Mouse (Mus musculus): Measurements from ENCODE around the gene Shisa9. TPM values are rescaled to one million over a fixed set of nuclear protein-coding genes. Genes with fewer than 3 reads are reported as not detected.

Shisa9 gene
- polyA plus RNA-seq, 1 experiment from 2014 or later: 1.4 TPM

DNA sequence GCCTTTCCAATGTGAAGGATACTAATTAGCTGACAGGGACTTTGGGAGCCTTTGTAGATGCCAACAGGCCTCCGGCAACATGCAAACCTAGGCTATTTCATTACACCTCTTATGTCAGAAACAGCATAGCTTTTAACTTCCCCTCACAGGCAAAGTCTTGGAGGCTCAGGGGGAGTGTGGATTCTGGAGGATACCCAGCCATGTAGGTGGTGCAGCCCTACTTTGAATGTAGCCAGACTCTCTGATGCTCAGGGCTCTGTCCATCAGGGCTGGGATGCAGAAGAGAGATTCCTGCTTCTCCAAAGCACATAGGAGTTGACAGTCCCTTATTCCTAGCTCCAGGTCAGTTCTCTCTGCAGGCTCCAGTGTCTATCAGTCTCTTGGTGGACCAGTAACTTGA, 133.0 kb downstream of the Shisa9 start:
- no peaks in the 10 kb centered on the region for H3K9me3 ChIP-seq (replicated peaks)
- no peak overlapping the region for H3K4me2 ChIP-seq (replicated peaks)
- no peaks in the 10 kb centered on the region for H3K36me3 ChIP-seq
- H3K4me3 ChIP-seq (replicated peaks): no peak overlapping the region
- H3K9ac ChIP-seq: no peak overlapping the region
- no peak for ATAC-seq (ENCODE audit: insufficient number of reproducible peaks, low FRiP score, low TSS enrichment, low read depth)
- 90% methylated on average over 1 of the region's 1 CpGs for WGBS
- H3K27me3 ChIP-seq: no peaks in the 10 kb centered on the region
- no peaks in the 10 kb centered on the region for H3K4me1 ChIP-seq
- no peak overlapping the region for H3K27ac ChIP-seq (replicated peaks)

DNA sequence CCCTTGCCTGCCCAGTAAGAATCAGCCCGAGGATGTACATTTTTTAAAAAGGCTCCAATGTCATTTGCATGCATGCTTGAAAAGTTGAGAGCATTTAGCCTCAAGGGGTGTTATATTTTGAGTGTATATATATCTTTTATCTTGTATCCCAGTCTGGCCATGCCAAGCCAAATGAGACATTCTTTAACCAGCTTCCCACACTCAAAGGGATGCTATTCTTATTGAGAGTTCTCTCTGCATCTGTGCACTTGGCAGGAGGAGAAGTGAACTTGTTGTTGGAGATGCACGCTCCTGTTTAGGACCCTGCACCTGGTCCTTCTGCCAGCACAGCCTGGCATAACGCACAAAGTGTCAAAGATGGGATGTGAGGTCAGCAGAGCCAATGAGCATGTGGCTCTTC, 135.6 kb downstream of the Shisa9 start:
- H3K27me3 ChIP-seq: no peaks in the 10 kb centered on the region
- H3K27ac ChIP-seq (replicated peaks): no peak overlapping the region
- H3K9ac ChIP-seq: no peak overlapping the region
- no peak overlapping the region for H3K4me3 ChIP-seq (replicated peaks)
- no peaks in the 10 kb centered on the region for H3K36me3 ChIP-seq
- H3K9me3 ChIP-seq (replicated peaks): no peaks in the 10 kb centered on the region
- ATAC-seq (ENCODE audit: insufficient number of reproducible peaks, low FRiP score, low TSS enrichment, low read depth): no peak
- 73% methylated on average over 3 of the region's 3 CpGs for WGBS
- H3K4me2 ChIP-seq (replicated peaks): no peak overlapping the region
- H3K4me1 ChIP-seq: no peaks in the 10 kb centered on the region

DNA sequence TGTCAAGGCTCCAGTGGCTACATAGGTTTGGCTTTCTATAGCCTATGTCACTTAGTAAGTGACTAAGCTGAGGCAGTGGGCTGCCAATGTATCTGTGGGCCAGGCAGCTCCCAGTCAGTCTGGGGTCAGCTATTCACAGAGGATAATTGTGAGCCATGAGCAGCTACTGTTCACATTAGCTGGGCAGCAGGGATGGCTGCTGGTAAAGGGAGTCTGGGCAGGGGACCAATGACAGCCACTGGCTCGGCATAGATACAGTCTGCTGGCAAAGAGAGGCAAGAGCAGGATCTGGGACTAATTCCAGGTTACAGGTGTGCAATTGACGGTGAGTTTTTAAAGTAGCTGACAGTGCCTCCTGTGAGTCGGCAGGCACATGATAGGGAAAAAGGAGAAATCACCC, 145.9 kb downstream of the Shisa9 start:
- Histone ChIP-seq H3K4me1 (no peaks in the 10 kb centered on the region), H3K36me3 (no peaks in the 10 kb centered on the region), H3K9ac (no peak overlapping the region), H3K9me3 (replicated peaks) (no peaks in the 10 kb centered on the region), H3K27ac (replicated peaks) (no peak overlapping the region), H3K4me3 (replicated peaks) (no peak overlapping the region), H3K4me2 (replicated peaks) (no peak overlapping the region), H3K27me3 (no peaks in the 10 kb centered on the region)
- 75% methylated on average over 3 of the region's 3 CpGs for WGBS
- no peak for ATAC-seq (ENCODE audit: insufficient number of reproducible peaks, low FRiP score, low TSS enrichment, low read depth)

DNA sequence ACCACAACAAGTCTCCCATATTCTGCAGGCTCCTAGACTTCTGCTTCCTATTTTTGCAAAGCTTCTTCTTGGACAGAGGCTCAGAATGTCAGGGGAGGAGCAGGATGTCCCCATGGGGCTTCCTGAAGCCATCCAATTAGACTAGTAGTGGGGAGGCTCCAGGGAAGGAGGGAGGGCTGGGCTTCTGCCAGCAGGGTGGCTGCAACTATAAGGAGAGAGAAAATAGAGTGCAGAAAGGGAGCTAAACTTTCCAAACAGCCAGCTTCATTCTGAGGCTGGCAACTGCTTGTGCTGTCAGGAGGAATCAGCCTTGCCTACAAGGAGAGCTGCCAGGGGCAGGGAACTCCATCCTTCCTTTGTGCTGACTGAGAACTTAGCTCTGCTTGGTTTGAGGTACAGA, 162.8 kb downstream of the Shisa9 start:
- Histone ChIP-seq H3K27ac (replicated peaks) (no peak overlapping the region), H3K9me3 (replicated peaks) (no peaks in the 10 kb centered on the region), H3K27me3 (no peaks in the 10 kb centered on the region), H3K4me3 (replicated peaks) (no peak overlapping the region), H3K4me2 (replicated peaks) (no peak overlapping the region), H3K4me1 (no peaks in the 10 kb centered on the region), H3K9ac (no peak overlapping the region), H3K36me3 (no peaks in the 10 kb centered on the region)
- no peak for ATAC-seq (ENCODE audit: insufficient number of reproducible peaks, low FRiP score, low TSS enrichment, low read depth)

DNA sequence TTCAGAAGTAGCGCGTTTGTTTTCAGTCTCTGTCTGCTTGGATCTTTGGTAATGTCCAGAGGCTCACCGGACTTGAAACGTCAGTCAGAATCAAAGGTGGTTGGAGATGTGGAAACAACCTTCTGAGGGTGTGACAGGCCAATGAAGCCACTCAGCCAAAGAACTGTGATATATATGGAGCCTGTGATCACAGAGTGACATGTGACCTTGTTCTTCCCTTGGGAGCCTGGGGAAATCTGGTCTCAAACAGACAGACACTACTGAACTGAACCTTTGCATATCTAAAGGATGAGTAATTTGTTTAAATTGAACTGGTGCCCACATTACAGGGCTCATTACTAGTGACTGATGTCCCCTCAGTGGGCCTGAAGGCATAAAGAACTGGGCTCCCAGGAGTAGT, 168.1 kb downstream of the Shisa9 start:
- WGBS: 73% methylated on average over 4 of the region's 4 CpGs
- Histone ChIP-seq H3K27me3 (no peaks in the 10 kb centered on the region), H3K36me3 (no peaks in the 10 kb centered on the region), H3K4me1 (no peaks in the 10 kb centered on the region), H3K9me3 (replicated peaks) (no peaks in the 10 kb centered on the region), H3K27ac (replicated peaks) (no peak overlapping the region), H3K4me2 (replicated peaks) (no peak overlapping the region), H3K4me3 (replicated peaks) (no peak overlapping the region), H3K9ac (no peak overlapping the region)
- no peak for ATAC-seq (ENCODE audit: insufficient number of reproducible peaks, low FRiP score, low TSS enrichment, low read depth)

DNA sequence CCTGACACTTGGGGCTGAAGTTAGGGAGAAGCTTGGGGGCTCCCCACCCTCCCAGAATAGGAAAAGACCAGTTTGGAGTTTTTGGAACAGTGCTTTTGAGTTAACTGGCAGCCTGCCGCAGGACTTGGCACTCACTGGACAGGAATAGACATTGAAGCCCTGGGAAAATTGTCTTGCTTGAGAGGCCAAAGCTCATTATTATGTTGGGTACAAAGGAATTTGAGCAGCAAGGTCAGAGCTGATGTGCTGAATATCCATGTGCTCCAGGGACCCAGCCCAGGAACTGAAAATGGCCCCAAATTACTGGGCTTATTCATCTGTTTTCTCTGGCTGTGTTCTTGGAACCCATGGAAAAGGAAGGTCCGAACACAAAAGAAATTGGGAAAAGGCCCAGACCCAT, 170.6 kb downstream of the Shisa9 start:
- WGBS: 86% methylated on average over 2 of the region's 2 CpGs
- Histone ChIP-seq H3K4me1 (no peaks in the 10 kb centered on the region), H3K27me3 (no peaks in the 10 kb centered on the region)

DNA sequence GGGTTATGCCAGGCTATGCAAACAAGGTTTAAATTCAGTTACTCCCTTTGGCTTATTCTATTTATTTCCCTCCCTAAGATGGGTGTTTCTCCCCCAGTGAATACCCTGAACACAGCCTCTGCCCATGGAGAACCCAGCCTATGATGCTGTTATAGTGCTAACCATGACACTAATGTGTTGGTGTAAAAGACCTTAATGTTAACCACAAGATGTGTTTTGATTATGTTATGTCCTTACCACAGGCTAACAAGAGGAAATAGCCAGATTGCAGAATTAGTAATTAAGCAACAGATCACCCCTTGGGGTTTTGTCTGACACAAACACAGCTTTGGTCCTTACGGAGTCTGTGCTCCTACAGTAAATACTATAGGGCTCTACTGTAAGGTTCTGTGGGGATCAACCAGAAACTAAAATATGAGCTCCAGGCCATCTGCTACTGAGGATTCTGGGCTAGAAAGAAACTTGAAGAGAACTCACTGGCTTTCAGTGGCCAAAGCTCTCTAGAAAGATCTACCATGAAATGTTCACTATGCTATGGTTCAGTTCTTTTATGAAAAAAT, 189.6 kb downstream of the Shisa9 start:
- ATAC-seq (ENCODE audit: insufficient number of reproducible peaks, low FRiP score, low TSS enrichment, low read depth): no peak
- Histone ChIP-seq H3K36me3 (no peaks in the 10 kb centered on the region), H3K9ac (no peak overlapping the region), H3K4me2 (replicated peaks) (no peak overlapping the region), H3K4me1 (no peaks in the 10 kb centered on the region), H3K4me3 (replicated peaks) (no peak overlapping the region), H3K9me3 (replicated peaks) (no peaks in the 10 kb centered on the region), H3K27me3 (no peaks in the 10 kb centered on the region), H3K27ac (replicated peaks) (no peak overlapping the region)
- WGBS: 47% methylated on average over 1 of the region's 1 CpGs

More for the DNA sequence above, 170.6 kb downstream of the Shisa9 start:
- no peak for ATAC-seq (ENCODE audit: insufficient number of reproducible peaks, low FRiP score, low TSS enrichment, low read depth)
- Histone ChIP-seq H3K36me3 (no peaks in the 10 kb centered on the region), H3K9me3 (replicated peaks) (no peaks in the 10 kb centered on the region), H3K4me2 (replicated peaks) (no peak overlapping the region), H3K27ac (replicated peaks) (no peak overlapping the region), H3K4me3 (replicated peaks) (no peak overlapping the region), H3K9ac (no peak overlapping the region)

DNA sequence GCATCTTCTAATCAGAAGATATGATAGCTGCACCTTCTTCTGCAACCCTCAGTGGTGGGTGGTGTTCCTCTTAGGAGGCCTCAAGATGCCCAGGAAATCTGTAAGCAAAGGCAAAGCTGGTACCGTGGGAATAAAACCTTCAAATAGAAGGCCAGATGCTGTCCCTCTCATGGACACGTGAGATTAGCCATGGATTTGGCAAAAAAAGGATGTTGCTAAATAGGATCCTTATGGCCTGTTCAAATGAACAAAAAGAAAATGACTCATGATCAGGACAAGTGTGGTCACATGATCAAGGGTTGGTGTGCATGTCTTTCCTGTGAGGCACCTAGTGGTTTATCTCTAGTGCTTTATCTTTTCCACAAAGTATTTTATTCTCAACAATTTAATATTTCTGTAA, 194.1 kb downstream of the Shisa9 start:
- H3K9ac ChIP-seq: no peak overlapping the region
- H3K4me1 ChIP-seq: no peaks in the 10 kb centered on the region
- H3K4me3 ChIP-seq (replicated peaks): no peak overlapping the region
- no peak overlapping the region for H3K27ac ChIP-seq (replicated peaks)
- no peaks in the 10 kb centered on the region for H3K9me3 ChIP-seq (replicated peaks)
- ATAC-seq (ENCODE audit: insufficient number of reproducible peaks, low FRiP score, low TSS enrichment, low read depth): no peak
- WGBS: 57% methylated on average over 2 of the region's 2 CpGs
- no peak overlapping the region for H3K4me2 ChIP-seq (replicated peaks)
- no peaks in the 10 kb centered on the region for H3K36me3 ChIP-seq
- no peaks in the 10 kb centered on the region for H3K27me3 ChIP-seq

DNA sequence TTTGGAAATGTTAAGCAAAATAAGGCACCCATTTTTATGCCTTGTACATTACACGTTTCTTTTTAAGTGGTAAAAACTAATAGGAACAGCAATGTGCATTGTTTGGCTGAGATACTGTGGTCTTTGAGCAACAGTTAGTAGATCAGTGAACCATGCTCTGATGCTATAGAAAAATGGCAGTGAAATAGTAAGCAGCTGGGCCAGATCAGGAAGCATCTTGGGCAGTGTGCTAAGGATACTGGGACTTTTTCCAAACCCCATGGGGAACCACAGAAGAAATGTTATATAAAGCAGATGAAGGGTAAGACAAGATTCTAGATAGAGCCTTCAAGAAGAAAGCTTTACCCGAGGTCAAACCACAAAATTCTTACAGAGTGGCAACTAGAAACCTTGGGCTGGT, 205.8 kb downstream of the Shisa9 start:
- H3K4me1 ChIP-seq: no peaks in the 10 kb centered on the region
- no peak overlapping the region for H3K4me2 ChIP-seq (replicated peaks)
- H3K36me3 ChIP-seq: no peaks in the 10 kb centered on the region
- H3K27me3 ChIP-seq: no peaks in the 10 kb centered on the region
- no peaks in the 10 kb centered on the region for H3K9me3 ChIP-seq (replicated peaks)
- no peak overlapping the region for H3K27ac ChIP-seq (replicated peaks)
- no peak for ATAC-seq (ENCODE audit: insufficient number of reproducible peaks, low FRiP score, low TSS enrichment, low read depth)
- no peak overlapping the region for H3K4me3 ChIP-seq (replicated peaks)
- WGBS: 68% methylated on average over 2 of the region's 2 CpGs
- no peak overlapping the region for H3K9ac ChIP-seq

DNA sequence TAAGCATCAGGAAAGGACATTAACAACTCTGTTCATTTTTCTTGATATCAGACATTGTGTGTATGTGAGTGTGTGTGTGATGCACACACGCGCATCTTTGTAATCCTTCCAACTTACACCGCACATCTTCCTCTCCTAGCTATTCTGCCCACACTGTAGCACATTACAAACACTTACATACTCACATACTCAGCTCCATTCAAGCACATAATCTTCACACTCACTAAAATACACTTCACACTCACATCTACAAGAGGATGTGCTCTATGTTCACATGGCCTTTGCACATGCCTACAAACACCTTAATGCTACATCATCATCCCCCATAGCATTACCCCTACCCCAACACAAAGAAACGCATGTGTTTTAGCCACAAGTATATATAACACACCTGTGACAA, 212.9 kb downstream of the Shisa9 start:
- WGBS: 93% methylated on average over 4 of the region's 4 CpGs
- H3K9ac ChIP-seq: no peak overlapping the region
- no peak overlapping the region for H3K27ac ChIP-seq (replicated peaks)
- no peak for ATAC-seq (ENCODE audit: insufficient number of reproducible peaks, low FRiP score, low TSS enrichment, low read depth)
- H3K27me3 ChIP-seq: no peaks in the 10 kb centered on the region
- H3K4me1 ChIP-seq: no peaks in the 10 kb centered on the region
- no peaks in the 10 kb centered on the region for H3K36me3 ChIP-seq
- H3K4me2 ChIP-seq (replicated peaks): no peak overlapping the region
- H3K4me3 ChIP-seq (replicated peaks): no peak overlapping the region
- H3K9me3 ChIP-seq (replicated peaks): no peaks in the 10 kb centered on the region

DNA sequence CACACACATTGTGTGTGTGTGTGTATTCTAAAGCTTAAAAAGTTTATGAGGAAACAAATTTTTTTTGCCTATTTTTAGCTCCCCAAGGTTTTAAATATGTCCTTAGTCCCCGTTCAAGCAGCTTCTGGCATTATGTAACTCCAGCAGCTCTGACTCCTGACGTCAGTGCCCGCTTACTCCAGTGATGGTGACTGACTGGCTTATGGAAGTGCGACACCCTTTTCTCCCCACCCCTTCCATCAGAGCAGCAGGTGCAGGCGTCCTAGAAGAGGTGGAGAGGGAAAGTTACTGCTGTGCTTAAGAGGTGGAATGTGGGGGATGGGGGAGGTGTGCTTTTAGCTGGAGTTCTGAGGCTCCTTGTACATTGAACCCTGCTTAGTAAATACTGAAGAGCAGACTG, 213.7 kb downstream of the Shisa9 start:
- no peaks in the 10 kb centered on the region for H3K36me3 ChIP-seq
- no peak overlapping the region for H3K27ac ChIP-seq (replicated peaks)
- no peaks in the 10 kb centered on the region for H3K9me3 ChIP-seq (replicated peaks)
- H3K4me1 ChIP-seq: no peaks in the 10 kb centered on the region
- H3K4me2 ChIP-seq (replicated peaks): no peak overlapping the region
- no peak overlapping the region for H3K9ac ChIP-seq
- no peak for ATAC-seq (ENCODE audit: insufficient number of reproducible peaks, low FRiP score, low TSS enrichment, low read depth)
- WGBS: 44% methylated on average over 5 of the region's 5 CpGs
- no peaks in the 10 kb centered on the region for H3K27me3 ChIP-seq
- no peak overlapping the region for H3K4me3 ChIP-seq (replicated peaks)

DNA sequence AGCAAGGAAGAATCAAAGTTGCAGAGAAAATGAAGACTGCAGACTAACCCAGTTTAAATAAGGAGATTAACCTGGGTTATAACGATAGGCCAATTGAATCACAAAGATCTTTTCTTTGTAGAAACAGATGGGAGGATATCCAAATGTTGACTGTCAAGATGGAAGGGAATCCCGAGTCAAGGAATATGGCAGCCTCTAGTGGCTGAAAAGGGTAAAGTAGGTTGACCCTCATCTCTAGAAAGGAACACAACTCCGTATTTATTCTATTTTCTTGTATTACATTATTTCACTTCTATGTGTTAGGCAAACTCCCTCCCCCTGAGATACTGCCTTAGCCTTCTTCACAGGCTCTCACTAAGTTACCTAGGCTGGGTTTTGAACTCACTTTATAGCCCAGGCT, 217.3 kb downstream of the Shisa9 start:
- Histone ChIP-seq H3K36me3 (no peaks in the 10 kb centered on the region), H3K9me3 (replicated peaks) (no peaks in the 10 kb centered on the region), H3K27me3 (no peaks in the 10 kb centered on the region), H3K27ac (replicated peaks) (no peak overlapping the region), H3K4me2 (replicated peaks) (no peak overlapping the region), H3K4me3 (replicated peaks) (no peak overlapping the region), H3K9ac (no peak overlapping the region), H3K4me1 (no peaks in the 10 kb centered on the region)
- 23% methylated on average over 3 of the region's 3 CpGs for WGBS
- no peak for ATAC-seq (ENCODE audit: insufficient number of reproducible peaks, low FRiP score, low TSS enrichment, low read depth)

Data from embryonic facial prominence, embryonic 15.5 days (tissue).